17 mouse cellular contexts compared by ENCODE assay signal in the genomic region with DNA sequence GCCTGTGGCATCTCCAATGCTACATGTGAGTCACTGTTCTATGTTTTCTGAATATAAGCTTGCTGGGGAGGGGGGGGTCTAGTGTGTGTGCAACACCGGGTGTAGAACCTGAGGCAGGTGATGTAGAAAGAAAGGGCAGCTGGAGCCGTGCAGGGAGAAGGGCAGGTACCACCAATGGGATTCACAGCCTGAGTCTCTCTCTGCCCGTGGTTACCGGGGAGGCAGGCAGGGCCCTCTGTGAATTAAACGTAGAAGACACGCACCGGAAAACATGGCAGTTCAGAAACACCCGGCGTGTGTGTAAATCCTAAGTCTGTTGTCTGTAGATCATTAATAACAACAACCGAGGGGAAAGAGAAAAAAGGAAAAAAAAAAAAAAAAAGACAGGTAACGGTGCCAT. TPM values are rescaled to one million over a fixed set of nuclear protein-coding genes. Genes with fewer than 3 reads are reported as not detected.
DNase-seq lines count a peak whose midpoint lies in the region; ATAC-seq and TF ChIP-seq lines count a peak whose summit lies in the region.
"Had no signal": no experiment of that assay in that cellular context is flagged by ENCODE, and none has a peak within 500 bp of the region (broad histone marks: within the 10 kb centered on the region; RNA-seq: fewer than 3 reads in every experiment).

No protein-coding gene starts in this region.

- H3K4me3 ChIP-seq in layer of hippocampus, adult 2 months: peak overlapping the region; percentile 37
- no peak overlapping the region for H3K4me3 ChIP-seq in embryonic facial prominence, embryonic 15.5 days (replicated peaks)
- 0 out of 2 replicates have a peak overlapping the region, but pooled peaks have one; percentile 9 for H3K4me3 ChIP-seq in midbrain, embryonic 15.5 days
- H3K4me3 ChIP-seq: erythroblast, embryonic 14.5 days; heart, embryonic 12.5 days; liver, embryonic 13.5 days; midbrain, embryonic 12.5 days had no signal

- H3K36me3 ChIP-seq in embryonic facial prominence, embryonic 15.5 days: no peaks in the 10 kb centered on the region
- H3K36me3 ChIP-seq in midbrain, embryonic 15.5 days (replicated peaks): no peaks in the 10 kb centered on the region
- H3K36me3 ChIP-seq: heart, embryonic 12.5 days; liver, embryonic 13.5 days had no signal

- ATAC-seq in CD4-positive, CD25-positive, alpha-beta regulatory T cell, adult 4 months: peak; percentile 15
- ATAC-seq in embryonic facial prominence, embryonic 15.5 days (ENCODE audit: insufficient number of reproducible peaks, low FRiP score, low TSS enrichment, low read depth): no peak
- ATAC-seq in midbrain, embryonic 15.5 days (replicated peaks): no peak
- ATAC-seq: Patski had no signal

- no peak for DNase-seq in layer of hippocampus, adult 2 months (ENCODE audit: low spot score in 2 of 2)
- DNase-seq in layer of hippocampus, adult 18-20 months (ENCODE audit: low spot score in 2 of 2): no peak
- no peak for DNase-seq in frontal cortex, postnatal 14 days (ENCODE audit: low spot score in 2 of 2)
- no peak for DNase-seq in lung, postnatal 36 days
- DNase-seq: cerebellum, adult 2 months; kidney, adult 8-10 months; liver, embryonic 13.5 days; lung, postnatal 10 days; thymus, adult 18-20 months had no signal

- H3K4me1 ChIP-seq in embryonic facial prominence, embryonic 15.5 days: peaks cover 87% of the 10 kb centered on the region
- H3K4me1 ChIP-seq in midbrain, embryonic 15.5 days: peaks cover 70% of the 10 kb centered on the region
- H3K4me1 ChIP-seq: liver, embryonic 13.5 days had no signal

- 55% methylated on average over 11 of the region's 11 CpGs for WGBS in embryonic facial prominence, embryonic 15.5 days
- 57% methylated on average over 11 of the region's 11 CpGs for WGBS in midbrain, embryonic 15.5 days

- H3K27me3 ChIP-seq in embryonic facial prominence, embryonic 15.5 days: no peaks in the 10 kb centered on the region
- 0 out of 2 replicates have a peak, but pooled peaks cover 3% of the 10 kb centered on the region for H3K27me3 ChIP-seq in midbrain, embryonic 15.5 days (replicated peaks)

- peak overlapping the region; percentile 97 for H3K27ac ChIP-seq in layer of hippocampus, adult 2 months
- H3K27ac ChIP-seq in embryonic facial prominence, embryonic 15.5 days (replicated peaks): peak overlapping the region; percentile 45; the same call in 1 of the 2 replicates
- H3K27ac ChIP-seq in midbrain, embryonic 15.5 days: no peak overlapping the region
- H3K27ac ChIP-seq: liver, embryonic 13.5 days; midbrain, embryonic 12.5 days had no signal

- H3K4me2 ChIP-seq in embryonic facial prominence, embryonic 15.5 days (replicated peaks): peak overlapping the region; percentile 27
- H3K4me2 ChIP-seq in midbrain, embryonic 15.5 days: peak overlapping the region; percentile 17
- H3K4me2 ChIP-seq: liver, embryonic 13.5 days; midbrain, embryonic 12.5 days had no signal

- TF ChIP-seq CTCF in layer of hippocampus, adult 2 months (conservative IDR thresholded peaks at IDR 0.05): no peak

- no peak overlapping the region for H3K9ac ChIP-seq in embryonic facial prominence, embryonic 15.5 days
- no peak overlapping the region for H3K9ac ChIP-seq in midbrain, embryonic 15.5 days
- H3K9ac ChIP-seq: heart, embryonic 12.5 days; liver, embryonic 13.5 days; midbrain, embryonic 12.5 days had no signal

- H3K9me3 ChIP-seq in embryonic facial prominence, embryonic 15.5 days (replicated peaks): no peaks in the 10 kb centered on the region
- H3K9me3 ChIP-seq in midbrain, embryonic 15.5 days: no peaks in the 10 kb centered on the region
- H3K9me3 ChIP-seq: heart, embryonic 12.5 days; liver, embryonic 13.5 days; midbrain, embryonic 12.5 days had no signal

RNA-seq across cellular contexts. Expression of a gene that starts 12.2 kb away (rescaled TPM):
- total RNA-seq in layer of hippocampus, adult 2 months (2021): 100 to 1,000 TPM; 144 to 145 TPM
- total RNA-seq in layer of hippocampus, adult 18-20 months (2021): 100 to 1,000 TPM; 143 to 144 TPM
- polyA plus RNA-seq in CD4-positive, CD25-positive, alpha-beta regulatory T cell, adult 4 months (2017; shearing (Covaris generic)): 10 to 100 TPM; 40.0 to 41.6 TPM
- 27.0 and 28.8 TPM in 2 replicates for polyA plus RNA-seq in embryonic facial prominence, embryonic 15.5 days (2015; fragmentation: Nextera tagmentation; extraction: Ambion mirVana)
- 33.7 and 37.6 TPM in 2 replicates for polyA plus RNA-seq in midbrain, embryonic 15.5 days (2015; fragmentation: Nextera tagmentation; extraction: Ambion mirVana)
- total RNA-seq: gastrocnemius, adult 18-20 months had no signal
- polyA plus RNA-seq: erythroblast, embryonic 14.5 days had no signal
